Mouse (Mus musculus): ENCODE measurements around the gene Spic.

GRCm38 (mm10) chr10:88669719-88670118, 15.1 kb downstream of the Spic start:
- TF ChIP-seq CTCF (IDR thresholded peaks at IDR 0.05; ENCODE audit: low read depth) (peak; percentile 71), EP300 (IDR thresholded peaks at IDR 0.05; ENCODE audit: low read depth) (no peak)

All from heart, postnatal 0 days (tissue).